Mouse (Mus musculus): Measurements from ENCODE around the gene Mlh3. TPM values are rescaled to one million over a fixed set of nuclear protein-coding genes. Genes with fewer than 3 reads are reported as not detected.

Mlh3 gene
- polyA plus RNA-seq, 1 experiment from 2014 or later, result 9.0 TPM

DNA sequence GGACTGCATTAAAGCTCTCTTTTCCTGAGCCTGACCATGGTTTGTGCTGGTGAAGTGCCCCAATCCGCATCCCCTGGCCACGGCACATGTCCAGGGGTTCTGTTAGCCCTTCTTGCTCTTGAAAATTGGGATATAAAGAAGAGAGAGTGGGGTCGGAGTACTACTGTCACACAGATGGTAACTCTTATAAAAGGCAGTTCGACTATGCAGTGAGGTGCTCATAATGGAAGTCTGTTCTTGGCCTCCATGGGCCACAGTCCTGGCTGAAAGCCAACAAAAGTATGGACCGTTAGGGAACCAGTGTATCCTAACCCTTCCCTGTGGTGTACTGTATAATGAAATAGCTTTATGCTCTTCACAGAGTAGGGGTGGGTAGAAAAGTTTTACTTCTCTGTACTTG lies 26.5 kb upstream of the Mlh3 start:
- Histone ChIP-seq H3K4me1 (replicated peaks; ENCODE audit: control insufficient read depth, insufficient read depth, low read length) (peaks cover 7% of the 10 kb centered on the region; the same call in 1 of the 2 replicates), H3K9me3 (ENCODE audit: control insufficient read depth, low read length) (peaks cover 3% of the 10 kb centered on the region; the same call in 1 of the 2 replicates), H3K36me3 (ENCODE audit: control insufficient read depth, insufficient read depth, low read length) (peaks cover 15% of the 10 kb centered on the region), H3K27ac (ENCODE audit: low read length) (no peak overlapping the region), H3K27me3 (ENCODE audit: control insufficient read depth, insufficient read depth, low read depth, low read length) (no peaks in the 10 kb centered on the region), H3K4me3 (ENCODE audit: low read length) (no peak overlapping the region), H3K4me2 (ENCODE audit: low read depth, low read length) (no peak overlapping the region), H3K9ac (ENCODE audit: low read length) (no peak overlapping the region)
- 0 out of 2 replicates have a peak, but pooled peaks have one; percentile 26 for ATAC-seq (ENCODE audit: low read depth)
- 77% methylated on average over 5 of the region's 5 CpGs for WGBS

DNA sequence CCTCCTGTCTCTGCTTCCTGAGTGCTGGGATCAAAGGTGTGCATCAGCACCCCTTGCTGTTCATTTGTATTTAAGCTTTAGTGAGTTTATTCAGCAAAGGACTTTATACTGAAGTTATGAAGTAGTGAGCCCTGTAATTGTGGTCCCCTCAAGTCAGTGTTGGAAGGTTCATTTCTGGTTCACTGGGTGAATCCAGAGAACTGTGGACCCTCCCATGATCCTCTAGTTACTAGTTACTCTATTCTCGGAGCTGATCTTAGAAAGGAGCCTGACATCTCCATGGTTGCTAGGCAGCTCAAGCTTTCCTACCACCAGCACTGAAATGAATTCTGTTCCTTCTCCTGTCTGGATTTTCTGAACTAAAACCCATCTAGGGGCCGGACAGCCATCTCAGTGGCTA lies 25.1 kb upstream of the Mlh3 start:
- Histone ChIP-seq H3K9me3 (ENCODE audit: control insufficient read depth, low read length) (peaks cover 3% of the 10 kb centered on the region; the same call in 1 of the 2 replicates), H3K4me2 (ENCODE audit: low read depth, low read length) (no peak overlapping the region), H3K9ac (ENCODE audit: low read length) (no peak overlapping the region), H3K4me1 (replicated peaks; ENCODE audit: control insufficient read depth, insufficient read depth, low read length) (peaks cover 7% of the 10 kb centered on the region; the same call in 1 of the 2 replicates), H3K27me3 (ENCODE audit: control insufficient read depth, insufficient read depth, low read depth, low read length) (no peaks in the 10 kb centered on the region), H3K4me3 (ENCODE audit: low read length) (no peak overlapping the region), H3K36me3 (ENCODE audit: control insufficient read depth, insufficient read depth, low read length) (peaks cover 1% of the 10 kb centered on the region; the same call in 1 of the 2 replicates), H3K27ac (ENCODE audit: low read length) (no peak overlapping the region)
- no peak for ATAC-seq (ENCODE audit: low read depth)
- WGBS, result 87% methylated on average over 2 of the region's 2 CpGs

DNA sequence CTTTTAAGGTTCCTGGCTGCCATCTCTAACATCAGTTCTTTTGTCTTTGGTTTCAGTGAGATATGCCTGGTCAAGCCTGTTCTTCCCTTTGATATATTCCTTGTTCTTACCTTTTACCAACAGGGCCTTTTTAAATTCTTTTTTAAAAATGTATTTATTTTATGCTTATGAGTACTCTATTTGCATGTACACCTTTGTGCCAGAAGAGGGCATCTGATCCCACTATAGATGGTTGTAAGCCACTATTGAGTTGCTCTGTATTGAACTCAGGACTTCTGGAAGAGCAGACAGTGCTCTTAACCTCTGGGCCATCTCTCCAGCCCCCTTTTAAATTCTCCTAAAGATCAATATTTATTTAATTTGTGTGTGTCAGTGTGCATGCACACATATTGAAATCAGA lies 22.5 kb upstream of the Mlh3 start:
- Histone ChIP-seq H3K36me3 (ENCODE audit: control insufficient read depth, insufficient read depth, low read length) (no peaks in the 10 kb centered on the region), H3K4me1 (replicated peaks; ENCODE audit: control insufficient read depth, insufficient read depth, low read length) (0 out of 2 replicates have a peak, but pooled peaks cover 6% of the 10 kb centered on the region), H3K27me3 (ENCODE audit: control insufficient read depth, insufficient read depth, low read depth, low read length) (no peaks in the 10 kb centered on the region), H3K9ac (ENCODE audit: low read length) (no peak overlapping the region), H3K9me3 (ENCODE audit: control insufficient read depth, low read length) (peaks cover 3% of the 10 kb centered on the region; the same call in 1 of the 2 replicates), H3K27ac (ENCODE audit: low read length) (no peak overlapping the region), H3K4me2 (ENCODE audit: low read depth, low read length) (no peak overlapping the region), H3K4me3 (ENCODE audit: low read length) (no peak overlapping the region)
- no peak for ATAC-seq (ENCODE audit: low read depth)

DNA sequence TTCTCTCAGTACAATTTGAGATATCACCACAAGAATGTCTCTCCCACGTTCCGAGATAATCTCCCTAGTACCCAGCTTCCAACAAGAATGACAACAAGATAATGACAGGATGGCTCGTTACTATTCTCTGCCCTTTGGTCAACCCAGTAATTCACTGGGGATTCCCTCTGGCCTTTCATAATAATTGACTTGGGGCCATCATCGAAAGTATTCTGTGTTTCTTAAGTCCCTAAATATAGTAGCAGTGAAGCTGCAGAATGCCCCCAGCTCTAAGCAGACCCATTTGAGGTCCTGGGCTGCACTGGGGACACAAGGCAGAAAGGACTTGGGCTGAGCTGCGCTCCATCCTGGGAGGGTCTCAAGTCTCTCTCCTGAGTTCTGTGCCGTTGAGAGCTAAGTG lies 21.9 kb upstream of the Mlh3 start:
- H3K27ac ChIP-seq (ENCODE audit: low read length), result no peak overlapping the region

DNA sequence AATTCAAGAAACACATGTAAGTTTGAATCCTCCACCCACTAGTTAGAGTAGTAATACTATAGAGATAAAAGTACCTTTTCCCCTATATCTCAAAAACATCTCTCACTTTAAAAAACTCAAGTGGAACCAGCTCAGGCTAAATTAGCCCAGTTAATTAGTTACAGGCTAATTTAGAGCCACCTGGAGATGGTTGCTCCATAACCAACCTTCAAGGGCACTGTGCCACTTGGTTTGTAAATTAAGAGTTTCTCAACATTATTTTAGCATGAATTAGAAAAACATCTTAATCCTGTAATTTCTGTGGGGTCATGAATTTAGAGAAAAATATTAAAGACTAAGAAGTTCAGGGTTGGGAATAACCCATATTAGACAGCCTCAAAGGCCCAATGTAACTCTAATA lies 21.1 kb upstream of the Mlh3 start:
- H3K27ac ChIP-seq (ENCODE audit: low read length), result no peak overlapping the region
- H3K4me1 ChIP-seq (replicated peaks; ENCODE audit: control insufficient read depth, insufficient read depth, low read length), result 0 out of 2 replicates have a peak, but pooled peaks cover 6% of the 10 kb centered on the region
- no peak for ATAC-seq (ENCODE audit: low read depth)
- no peak overlapping the region for H3K9ac ChIP-seq (ENCODE audit: low read length)
- no peaks in the 10 kb centered on the region for H3K27me3 ChIP-seq (ENCODE audit: control insufficient read depth, insufficient read depth, low read depth, low read length)
- no peaks in the 10 kb centered on the region for H3K36me3 ChIP-seq (ENCODE audit: control insufficient read depth, insufficient read depth, low read length)
- H3K4me2 ChIP-seq (ENCODE audit: low read depth, low read length), result no peak overlapping the region
- H3K4me3 ChIP-seq (ENCODE audit: low read length), result no peak overlapping the region
- peaks cover 3% of the 10 kb centered on the region; the same call in 1 of the 2 replicates for H3K9me3 ChIP-seq (ENCODE audit: control insufficient read depth, low read length)

More for the DNA sequence above, 21.9 kb upstream of the Mlh3 start:
- Histone ChIP-seq H3K27me3 (ENCODE audit: control insufficient read depth, insufficient read depth, low read depth, low read length) (no peaks in the 10 kb centered on the region), H3K36me3 (ENCODE audit: control insufficient read depth, insufficient read depth, low read length) (no peaks in the 10 kb centered on the region), H3K4me1 (replicated peaks; ENCODE audit: control insufficient read depth, insufficient read depth, low read length) (0 out of 2 replicates have a peak, but pooled peaks cover 6% of the 10 kb centered on the region), H3K4me3 (ENCODE audit: low read length) (no peak overlapping the region), H3K4me2 (ENCODE audit: low read depth, low read length) (no peak overlapping the region), H3K9ac (ENCODE audit: low read length) (no peak overlapping the region), H3K9me3 (ENCODE audit: control insufficient read depth, low read length) (peaks cover 3% of the 10 kb centered on the region; the same call in 1 of the 2 replicates)
- no peak for ATAC-seq (ENCODE audit: low read depth)
- WGBS, result 77% methylated on average over 6 of the region's 6 CpGs

DNA sequence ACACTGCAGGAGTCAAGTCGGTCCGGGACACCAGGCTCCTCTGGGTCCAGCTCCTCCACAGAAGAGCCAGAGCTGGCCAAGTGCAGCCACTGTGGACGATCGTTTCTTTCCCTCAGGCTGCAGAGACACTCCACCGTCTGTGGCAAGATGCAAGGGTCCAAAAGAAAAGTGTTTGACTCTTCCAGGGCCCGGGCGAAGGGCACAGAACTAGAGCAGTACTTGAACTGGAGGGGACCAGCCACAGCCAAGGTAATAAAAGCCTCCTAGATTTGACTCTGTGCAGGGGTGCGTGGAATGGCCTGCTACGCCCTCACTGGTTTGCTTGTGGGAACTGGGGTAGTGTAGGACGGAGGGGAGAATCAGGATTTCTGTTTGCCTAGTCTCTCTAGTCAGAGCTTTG lies 20.2 kb upstream of the Mlh3 start:
- WGBS, result 80% methylated on average over 10 of the region's 10 CpGs
- Histone ChIP-seq H3K4me2 (ENCODE audit: low read depth, low read length) (no peak overlapping the region), H3K4me3 (ENCODE audit: low read length) (no peak overlapping the region)

DNA sequence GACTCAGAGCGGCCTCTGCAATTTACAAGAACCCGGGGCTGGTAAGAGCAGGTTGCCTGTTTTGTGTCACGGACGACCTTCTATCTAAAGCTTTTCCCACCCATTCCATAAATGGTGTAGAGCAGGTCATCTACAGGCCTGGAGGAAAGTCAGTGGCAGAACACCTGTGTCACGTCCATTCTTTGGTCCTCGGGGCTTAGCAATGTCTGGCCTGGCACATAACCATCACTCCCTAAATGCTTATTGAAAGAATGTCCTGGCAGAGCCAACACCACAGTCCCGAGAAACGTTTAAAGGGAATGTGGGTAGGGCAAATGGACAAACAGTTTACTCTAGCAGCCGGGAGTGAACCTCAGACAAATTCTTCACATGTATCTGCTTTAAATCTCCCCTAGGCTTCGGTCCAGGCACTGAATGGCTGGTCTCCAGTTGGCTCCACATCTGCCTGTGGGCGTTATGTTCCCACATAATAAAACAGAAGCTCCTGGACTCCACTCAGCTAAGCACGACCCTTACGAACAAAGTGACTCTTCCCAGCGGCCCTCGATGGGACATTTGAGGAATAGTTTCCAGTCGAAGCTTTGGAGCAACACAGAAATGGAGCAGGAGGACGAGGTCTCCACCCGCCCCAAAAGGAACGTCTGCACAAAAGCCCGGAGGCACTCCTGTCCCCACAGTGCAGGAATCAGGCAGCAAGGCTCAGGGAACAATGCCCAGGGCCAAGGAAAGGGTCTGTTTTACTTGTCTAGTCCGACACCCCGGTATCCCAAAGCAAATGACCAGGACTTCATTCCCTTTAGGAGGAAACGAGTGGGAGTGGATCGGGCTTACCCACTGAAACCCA lies 19.0 kb upstream of the Mlh3 start:
- Histone ChIP-seq H3K36me3 (ENCODE audit: control insufficient read depth, insufficient read depth, low read length) (no peaks in the 10 kb centered on the region), H3K4me2 (ENCODE audit: low read depth, low read length) (peak overlapping the region; percentile 78), H3K4me3 (ENCODE audit: low read length) (peak overlapping the region; percentile 55), H3K27ac (ENCODE audit: low read length) (peak overlapping the region; percentile 34; the same call in 1 of the 2 replicates), H3K4me1 (replicated peaks; ENCODE audit: control insufficient read depth, insufficient read depth, low read length) (0 out of 2 replicates have a peak, but pooled peaks cover 6% of the 10 kb centered on the region), H3K9ac (ENCODE audit: low read length) (peak overlapping the region; percentile 5; the same call in 1 of the 2 replicates), H3K27me3 (ENCODE audit: control insufficient read depth, insufficient read depth, low read depth, low read length) (no peaks in the 10 kb centered on the region), H3K9me3 (ENCODE audit: control insufficient read depth, low read length) (peaks cover 3% of the 10 kb centered on the region; the same call in 1 of the 2 replicates)
- 41% methylated on average over 24 of the region's 24 CpGs for WGBS
- ATAC-seq (ENCODE audit: low read depth), result peak; percentile 50

More for the DNA sequence above, 20.2 kb upstream of the Mlh3 start:
- no peak overlapping the region for H3K9ac ChIP-seq (ENCODE audit: low read length)
- 0 out of 2 replicates have a peak, but pooled peaks cover 6% of the 10 kb centered on the region for H3K4me1 ChIP-seq (replicated peaks; ENCODE audit: control insufficient read depth, insufficient read depth, low read length)
- H3K36me3 ChIP-seq (ENCODE audit: control insufficient read depth, insufficient read depth, low read length), result no peaks in the 10 kb centered on the region
- peaks cover 3% of the 10 kb centered on the region; the same call in 1 of the 2 replicates for H3K9me3 ChIP-seq (ENCODE audit: control insufficient read depth, low read length)
- no peak overlapping the region for H3K27ac ChIP-seq (ENCODE audit: low read length)
- H3K27me3 ChIP-seq (ENCODE audit: control insufficient read depth, insufficient read depth, low read depth, low read length), result no peaks in the 10 kb centered on the region
- ATAC-seq (ENCODE audit: low read depth), result no peak

DNA sequence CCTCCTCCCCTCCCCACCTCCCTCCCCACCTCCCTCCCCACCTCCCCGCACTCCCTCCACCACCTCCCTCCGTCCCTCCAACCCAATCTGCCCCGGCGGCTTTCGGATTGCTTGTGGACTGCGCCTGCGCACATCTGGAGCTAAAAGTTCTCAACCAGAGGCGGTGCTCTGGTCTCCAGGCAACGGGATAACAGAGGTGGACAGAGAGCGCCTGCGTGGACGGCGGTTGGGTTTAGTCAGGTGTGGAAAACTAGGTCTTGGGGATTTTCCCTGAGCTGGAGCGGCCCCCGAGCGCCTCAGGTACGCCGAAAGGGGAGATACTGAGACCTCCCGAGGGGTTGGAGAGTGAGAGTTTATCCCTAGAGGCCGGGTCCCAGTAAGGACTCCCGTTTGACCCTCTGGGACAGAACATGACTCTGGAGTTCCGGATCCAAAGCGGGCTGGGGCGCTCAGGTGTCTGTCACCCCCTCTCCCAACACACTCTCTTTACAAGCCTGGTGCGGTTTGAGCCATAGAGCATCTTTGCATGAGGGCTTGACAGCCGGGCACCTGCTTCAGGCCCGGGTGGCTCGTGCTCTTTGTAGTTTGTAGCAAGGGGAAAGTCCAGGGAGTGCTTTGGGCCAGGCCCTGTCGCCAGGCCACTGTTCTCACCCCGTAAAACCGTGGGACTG lies 18.2 kb upstream of the Mlh3 start, which contains the start of gene Zc2hc1c:
Zc2hc1c (plus strand) TSS at position 106 of the 671 bp plus-strand sequence.
- Histone ChIP-seq H3K36me3 (ENCODE audit: control insufficient read depth, insufficient read depth, low read length) (no peaks in the 10 kb centered on the region), H3K9me3 (ENCODE audit: control insufficient read depth, low read length) (no peaks in the 10 kb centered on the region), H3K4me1 (replicated peaks; ENCODE audit: control insufficient read depth, insufficient read depth, low read length) (0 out of 2 replicates have a peak, but pooled peaks cover 6% of the 10 kb centered on the region), H3K27ac (ENCODE audit: low read length) (no peak within 1 kb of the TSS), H3K4me2 (ENCODE audit: low read depth, low read length) (peak within 1 kb of the TSS; percentile 78), H3K9ac (ENCODE audit: low read length) (peak within 1 kb of the TSS; percentile 72), H3K4me3 (ENCODE audit: low read length) (peak within 1 kb of the TSS; percentile 55), H3K27me3 (ENCODE audit: control insufficient read depth, insufficient read depth, low read depth, low read length) (no peaks in the 10 kb centered on the region)
- ATAC-seq (ENCODE audit: low read depth), result peak; percentile 89
- 3% methylated on average over 30 of the region's 31 CpGs for WGBS
